Mouse (Mus musculus) lung, embryonic 14.5 days (tissue): ENCODE measurements around the gene Msh3. TPM values are rescaled to one million over a fixed set of nuclear protein-coding genes. Genes with fewer than 3 reads are reported as not detected.
"Not testable (repeated sequence)": the region's sequence is repeated elsewhere in the genome, so short reads cannot be mapped to it uniquely, and the experiment has no call there.

Source experiments
- ATAC-seq: fragments of 200-750 bp; cut with Nextera tagmentation; 2 replicates; pipeline ENCODE4 v1.8.0; 2017; ENCODE audit warnings: mild to moderate bottlenecking, moderate TSS enrichment, moderate library complexity; ENCODE audit not compliant: insufficient read depth
- DNase-seq: peaks from one replicate; pipeline ENCODE4 v3.0.0-alpha.2; 2015
- H3K27ac ChIP-seq: fragments of 300-500 bp; sonication (generic); 2 replicates; pipeline ENCODE4 v1.5.1; 2014; ENCODE audit warnings: low read depth, mild to moderate bottlenecking, moderate library complexity
- H3K27me3 ChIP-seq: fragments of 300-500 bp; sonication (generic); 2 replicates; pipeline ENCODE4 v1.6.1; 2014; ENCODE audit warnings: low read length, control low read depth; ENCODE audit not compliant: insufficient read depth
- H3K36me3 ChIP-seq: fragments of 300-500 bp; sonication (generic); 2 replicates; pipeline ENCODE4 v1.6.1; 2014; ENCODE audit warnings: control low read depth; ENCODE audit not compliant: insufficient read depth
- H3K4me1 ChIP-seq: fragments of 300-500 bp; sonication (generic); 2 replicates; pipeline ENCODE4 v1.6.1; 2014; ENCODE audit warnings: antibody characterized with exemption, control low read depth; ENCODE audit not compliant: insufficient read depth
- H3K4me2 ChIP-seq: fragments of 300-500 bp; sonication (generic); 2 replicates; pipeline ENCODE4 v1.6.1; 2014; ENCODE audit warnings: mild to moderate bottlenecking
- H3K4me3 ChIP-seq: fragments of 300-500 bp; sonication (generic); 2 replicates; pipeline ENCODE4 v1.5.1; 2014; ENCODE audit warnings: low read depth, low read length
- H3K9ac ChIP-seq: fragments of 300-500 bp; sonication (generic); 2 replicates; pipeline ENCODE4 v1.6.1; 2014
- H3K9me3 ChIP-seq: fragments of 300-500 bp; sonication (generic); 2 replicates; pipeline ENCODE4 v1.6.1; 2016; ENCODE audit warnings: low read depth, low read length, control low read depth
- CTCF ChIP-seq: IDR thresholded peaks from 2 replicates; pipeline ENCODE4 v1.5.1; 2016; ENCODE audit warnings: antibody characterized with exemption, low read depth
- WGBS: fragments of 180-500 bp; shearing (Covaris S2); extraction: QIAGEN DNeasy Blood & Tissue Kit; methylation state at CpG from one replicate; pipeline ENCODE4 v1.1.7; 2014; 5-methylcytosine and 5-hydroxymethylcytosine counted together
- polyA plus RNA-seq: library from polyadenylated mRNA; unstranded; fragments of >200 nt; fragmentation: Nextera tagmentation; extraction: Ambion mirVana; gene quantifications from 2 replicates; pipeline ENCODE4 v1.2.1, GENCODE M21; 2014

Gene Msh3
- polyA plus RNA-seq: 27.6 and 29.1 TPM in 2 replicates

- no peaks in the 10 kb centered on the region for H3K9me3 ChIP-seq
- H3K4me1 ChIP-seq: no peaks in the 10 kb centered on the region
- peak within 1 kb of the TSS; percentile 74 for H3K4me3 ChIP-seq
- H3K4me2 ChIP-seq: peak within 1 kb of the TSS; percentile 95
- peak within 1 kb of the TSS; percentile 87 for H3K27ac ChIP-seq
- ATAC-seq (peak; percentile 97), DNase-seq (peak; percentile 98)
- no peaks in the 10 kb centered on the region for H3K27me3 ChIP-seq
- TF ChIP-seq CTCF: peak; percentile 83
- WGBS: under 1% methylated on average over 76 of the region's 76 CpGs
- peak within 1 kb of the TSS; percentile 74 for H3K9ac ChIP-seq
- peaks cover 26% of the 10 kb centered on the region for H3K36me3 ChIP-seq
These were observed at the start of gene Msh3, which contains the start of gene Dhfr for GRCm38 (mm10) chr13:92354456-92355271. Gene Msh3 (minus strand): TSS chr13:92355003. Gene Dhfr (plus strand): TSS chr13:92354726.

GRCm38 (mm10) chr13:92403496-92403895 lies 48.7 kb upstream of the Msh3 start:
- H3K27me3 ChIP-seq: no peaks in the 10 kb centered on the region
- H3K36me3 ChIP-seq: no peaks in the 10 kb centered on the region
- H3K9ac ChIP-seq: no peak overlapping the region
- no peaks in the 10 kb centered on the region for H3K4me1 ChIP-seq
- ATAC-seq: no peak
- no peaks in the 10 kb centered on the region for H3K9me3 ChIP-seq
- 71% methylated on average over 3 of the region's 3 CpGs for WGBS
- DNase-seq: no peak
- H3K27ac ChIP-seq: no peak overlapping the region
- no peak overlapping the region for H3K4me3 ChIP-seq
- TF ChIP-seq CTCF: no peak
- H3K4me2 ChIP-seq: no peak overlapping the region

GRCm38 (mm10) chr13:92402063-92402462 lies 47.3 kb upstream of the Msh3 start:
- 19% methylated on average over 2 of the region's 2 CpGs for WGBS
- Histone ChIP-seq H3K36me3 (no peaks in the 10 kb centered on the region), H3K27me3 (no peaks in the 10 kb centered on the region), H3K9ac (no peak overlapping the region), H3K4me2 (no peak overlapping the region), H3K4me1 (no peaks in the 10 kb centered on the region), H3K27ac (no peak overlapping the region), H3K4me3 (no peak overlapping the region), H3K9me3 (no peaks in the 10 kb centered on the region)
- no peak for TF ChIP-seq CTCF
- DNase-seq (no peak), ATAC-seq (no peak)

- Histone ChIP-seq H3K27ac (no peak overlapping the region), H3K36me3 (no peaks in the 10 kb centered on the region), H3K4me1 (no peaks in the 10 kb centered on the region), H3K4me3 (no peak overlapping the region), H3K4me2 (no peak overlapping the region), H3K9ac (no peak overlapping the region), H3K9me3 (no peaks in the 10 kb centered on the region), H3K27me3 (no peaks in the 10 kb centered on the region)
- ATAC-seq (no peak), DNase-seq (no peak)
- 68% methylated on average over 11 of the region's 11 CpGs for WGBS
- TF ChIP-seq CTCF: no peak
These were observed 43.9 kb upstream of the Msh3 start for GRCm38 (mm10) chr13:92398491-92399384.

- H3K27me3 ChIP-seq: no peaks in the 10 kb centered on the region
- ATAC-seq (peak; percentile 60; the same call in 1 of the 2 replicates), DNase-seq (peak; percentile 34)
- no peaks in the 10 kb centered on the region for H3K36me3 ChIP-seq
- H3K9me3 ChIP-seq: no peaks in the 10 kb centered on the region
- no peak overlapping the region for H3K4me2 ChIP-seq
- no peak for TF ChIP-seq CTCF
- H3K4me3 ChIP-seq: no peak overlapping the region
- 58% methylated on average over 12 of the region's 12 CpGs for WGBS
- H3K27ac ChIP-seq: no peak overlapping the region
- H3K9ac ChIP-seq: no peak overlapping the region
- no peaks in the 10 kb centered on the region for H3K4me1 ChIP-seq
These were observed 38.4 kb upstream of the Msh3 start for GRCm38 (mm10) chr13:92393047-92393661.

- H3K9me3 ChIP-seq: no peaks in the 10 kb centered on the region
- WGBS: 74% methylated on average over 3 of the region's 3 CpGs
- no peak overlapping the region for H3K4me3 ChIP-seq
- no peaks in the 10 kb centered on the region for H3K27me3 ChIP-seq
- TF ChIP-seq CTCF: no peak
- H3K27ac ChIP-seq: no peak overlapping the region
- DNase-seq (no peak), ATAC-seq (no peak)
- no peaks in the 10 kb centered on the region for H3K4me1 ChIP-seq
- H3K4me2 ChIP-seq: no peak overlapping the region
- H3K9ac ChIP-seq: no peak overlapping the region
- peaks cover 14% of the 10 kb centered on the region; the same call in 1 of the 2 replicates for H3K36me3 ChIP-seq
These were observed 32.6 kb upstream of the Msh3 start for GRCm38 (mm10) chr13:92387367-92387766.

GRCm38 (mm10) chr13:92371466-92371865 lies 16.7 kb upstream of the Msh3 start:
- H3K27me3 ChIP-seq, H3K9me3 ChIP-seq, H3K4me3 ChIP-seq, H3K4me2 ChIP-seq, DNase-seq, H3K9ac ChIP-seq, H3K4me1 ChIP-seq, H3K27ac ChIP-seq, ATAC-seq: not testable (repeated sequence)
- peaks cover 37% of the 10 kb centered on the region for H3K36me3 ChIP-seq
- WGBS: 91% methylated on average over 5 of the region's 6 CpGs
